Mouse (Mus musculus) C2C12 (cell line): ENCODE results near the gene Rhoq.

Source experiments
- CTCF ChIP-seq: IDR thresholded peaks from one replicate; pipeline ENCODE4 v1.5.1; 2011; ENCODE audit not compliant: control insufficient read depth, insufficient read depth, insufficient read length
- FOSL1 ChIP-seq: IDR thresholded peaks from one replicate; pipeline ENCODE4 v1.8.0; 2011; ENCODE audit warnings: mild to moderate bottlenecking, low read length; ENCODE audit not compliant: poor library complexity, insufficient read depth, severe bottlenecking
- MAX ChIP-seq: IDR thresholded peaks from one replicate; pipeline ENCODE4 v1.6.1; 2011; ENCODE audit warnings: mild to moderate bottlenecking, control low read depth
- USF1 ChIP-seq: IDR thresholded peaks from one replicate; pipeline ENCODE4 v1.6.1; 2011; ENCODE audit warnings: low read depth, mild to moderate bottlenecking, control low read depth, moderate library complexity

DNA sequence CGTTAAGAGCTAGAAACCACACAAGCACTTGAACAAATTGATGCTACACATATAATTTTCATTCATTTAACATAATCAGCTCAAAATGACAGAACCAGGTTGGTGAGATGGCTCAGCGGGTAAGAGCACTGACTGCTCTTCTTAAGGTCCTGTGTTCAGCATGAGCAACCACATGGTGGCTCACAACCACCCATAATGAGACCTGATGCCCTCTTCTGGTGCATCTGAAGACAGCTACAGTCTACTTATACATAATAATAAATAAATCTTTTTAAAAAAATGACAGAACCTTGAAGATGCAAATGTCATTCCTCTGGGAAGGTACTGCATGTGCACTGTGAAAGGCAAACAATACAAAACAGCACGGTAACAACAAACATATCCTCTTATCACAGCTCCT is 46.1 kb downstream of the Rhoq start:
- TF ChIP-seq CTCF, result no peak
- no peak for TF ChIP-seq USF1
- no peak for TF ChIP-seq FOSL1
- TF ChIP-seq MAX, result no peak
